Comparison of ENCODE assay signal across 10 mouse cellular contexts in the genomic region with DNA sequence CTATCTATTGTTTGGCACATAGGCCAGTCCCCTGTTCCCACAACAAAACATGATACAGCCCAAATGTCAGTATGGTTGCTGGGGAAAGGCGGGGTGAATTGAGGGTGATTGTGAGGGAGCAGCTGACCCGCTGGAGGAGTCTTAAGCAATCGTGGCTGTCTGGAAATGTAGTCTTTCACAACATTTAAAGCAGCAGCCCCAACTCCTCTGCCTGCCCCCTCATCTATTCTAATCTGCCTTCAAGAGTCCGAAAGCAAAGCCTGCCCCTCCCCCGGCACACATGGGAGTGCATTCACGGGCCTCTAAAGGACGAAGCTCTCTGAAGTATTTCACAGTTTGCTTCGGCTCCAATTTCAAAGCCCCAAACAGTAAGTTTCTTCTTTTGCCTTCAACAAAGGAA.
DNase-seq lines count a peak whose midpoint lies in the region; ATAC-seq lines count a peak whose summit lies in the region.
"Had no signal": no experiment of that assay in that cellular context is flagged by ENCODE, and none has a peak within 500 bp of the region (broad histone marks: within the 10 kb centered on the region; RNA-seq: fewer than 3 reads in every experiment).

No protein-coding gene starts in this region.

- no peaks in the 10 kb centered on the region for H3K36me3 ChIP-seq in hindbrain, embryonic 14.5 days (replicated peaks; ENCODE audit: control insufficient read depth, insufficient read depth)
- H3K36me3 ChIP-seq: midbrain, embryonic 13.5 days; neural tube, embryonic 13.5 days had no signal

- 36% methylated on average over 8 of the region's 8 CpGs for WGBS in hindbrain, embryonic 14.5 days

- no peak overlapping the region for H3K27ac ChIP-seq in hindbrain, embryonic 14.5 days
- H3K27ac ChIP-seq: midbrain, embryonic 13.5 days; neural tube, embryonic 13.5 days had no signal

- DNase-seq in cerebellum, adult 9-11 months = peak; percentile 18
- no peak for DNase-seq in cerebellum, postnatal 4 days (ENCODE audit: low spot score in 2 of 2)
- DNase-seq in adipocyte (ENCODE audit: low spot score) = peak; percentile 75
- peak; percentile 59 for DNase-seq in fibroblast of lung, adult 2 months (ENCODE audit: low read depth)
- DNase-seq in lung, postnatal 36 days = peak; percentile 93
- DNase-seq in gastrocnemius, postnatal 36 days = no peak
- no peak for DNase-seq in hindbrain, embryonic 14.5 days (ENCODE audit: low spot score)
- no peak for DNase-seq in left cerebral cortex, postnatal 4 days

- H3K4me1 ChIP-seq in hindbrain, embryonic 14.5 days (replicated peaks; ENCODE audit: control insufficient read depth, insufficient read depth, low read length) = 0 out of 2 replicates have a peak, but pooled peaks cover 5% of the 10 kb centered on the region

- H3K27me3 ChIP-seq in hindbrain, embryonic 14.5 days (ENCODE audit: control insufficient read depth, insufficient read depth, low read length) = peaks cover 5% of the 10 kb centered on the region; the same call in 1 of the 2 replicates

- no peak overlapping the region for H3K4me3 ChIP-seq in hindbrain, embryonic 14.5 days (replicated peaks; ENCODE audit: low read length)
- H3K4me3 ChIP-seq: midbrain, embryonic 13.5 days; neural tube, embryonic 13.5 days had no signal

- no peak overlapping the region for H3K4me2 ChIP-seq in hindbrain, embryonic 14.5 days (replicated peaks)
- H3K4me2 ChIP-seq: midbrain, embryonic 13.5 days; neural tube, embryonic 13.5 days had no signal

- no peak overlapping the region for H3K9ac ChIP-seq in hindbrain, embryonic 14.5 days
- H3K9ac ChIP-seq: midbrain, embryonic 13.5 days; neural tube, embryonic 13.5 days had no signal

- no peaks in the 10 kb centered on the region for H3K9me3 ChIP-seq in hindbrain, embryonic 14.5 days (ENCODE audit: control insufficient read depth, low read length)

- no peak for ATAC-seq in hindbrain, embryonic 14.5 days (ENCODE audit: low FRiP score)
- ATAC-seq: midbrain, embryonic 13.5 days had no signal

- intact Hi-C loops in gastrocnemius, postnatal 36 days (cut with DNase I) = no loop called here
- intact Hi-C loops in left cerebral cortex, postnatal 4 days (cut with DNase I) = no loop called here

Comparison
In these comparisons a context has a peak if more than half of its experiments do, and no peak if none do; other contexts are left out.
1. DNase-seq: peak in cerebellum, adult 9-11 months (single experiment), adipocyte (single experiment), fibroblast of lung, adult 2 months (single experiment) and lung, postnatal 36 days (single experiment); none in cerebellum, postnatal 4 days (0 of 2), gastrocnemius, postnatal 36 days (0 of 2), hindbrain, embryonic 14.5 days (single experiment) and left cerebral cortex, postnatal 4 days (single experiment).